Mouse (Mus musculus) spleen, postnatal 36 days (tissue): ENCODE measurements around the gene Evi2.

Experiments used
- DNase-seq, 2 experiments: peaks; one replicate each; pipeline ENCODE4 v3.0.0; 2022; ENCODE audit warnings: low spot score in 2 of 2, mixed read lengths in 1 of 2

Evi2 gene

DNA sequence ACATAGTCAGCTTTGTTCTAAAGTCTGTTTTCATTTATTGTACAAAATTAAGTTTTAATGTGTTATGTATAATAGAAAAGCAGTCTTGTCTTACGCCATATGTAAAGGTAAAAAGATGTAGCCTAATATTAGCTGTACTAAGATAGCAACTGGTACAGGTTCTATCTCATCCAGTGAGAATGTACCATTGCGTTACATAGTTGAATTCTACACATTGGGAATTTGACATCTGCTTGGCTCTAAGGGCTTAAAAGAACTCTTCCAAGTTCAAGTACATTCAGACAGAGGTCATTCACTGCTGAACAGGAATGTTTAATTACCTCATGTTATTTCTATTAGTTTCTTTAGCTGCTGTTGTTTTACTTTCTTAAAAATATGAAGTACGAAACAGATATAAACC lies 3.8 kb downstream of the Evi2 start:
- DNase-seq, result no peak

DNA sequence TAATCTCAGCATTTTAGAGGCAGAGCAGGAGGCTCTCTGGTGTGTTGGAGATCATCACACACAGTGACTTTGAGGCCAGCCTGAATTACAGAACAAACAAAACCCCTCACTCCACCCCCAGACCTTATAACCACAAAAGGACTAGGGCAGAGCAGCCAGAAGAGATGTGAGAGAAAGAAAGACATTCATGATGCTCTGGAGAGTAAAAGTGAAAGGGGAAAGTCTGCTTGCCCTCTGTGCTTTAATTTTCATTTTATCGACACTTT lies 6.1 kb downstream of the Evi2 start:
- peak in 1 of 2 experiments; percentile 35 for DNase-seq

DNA sequence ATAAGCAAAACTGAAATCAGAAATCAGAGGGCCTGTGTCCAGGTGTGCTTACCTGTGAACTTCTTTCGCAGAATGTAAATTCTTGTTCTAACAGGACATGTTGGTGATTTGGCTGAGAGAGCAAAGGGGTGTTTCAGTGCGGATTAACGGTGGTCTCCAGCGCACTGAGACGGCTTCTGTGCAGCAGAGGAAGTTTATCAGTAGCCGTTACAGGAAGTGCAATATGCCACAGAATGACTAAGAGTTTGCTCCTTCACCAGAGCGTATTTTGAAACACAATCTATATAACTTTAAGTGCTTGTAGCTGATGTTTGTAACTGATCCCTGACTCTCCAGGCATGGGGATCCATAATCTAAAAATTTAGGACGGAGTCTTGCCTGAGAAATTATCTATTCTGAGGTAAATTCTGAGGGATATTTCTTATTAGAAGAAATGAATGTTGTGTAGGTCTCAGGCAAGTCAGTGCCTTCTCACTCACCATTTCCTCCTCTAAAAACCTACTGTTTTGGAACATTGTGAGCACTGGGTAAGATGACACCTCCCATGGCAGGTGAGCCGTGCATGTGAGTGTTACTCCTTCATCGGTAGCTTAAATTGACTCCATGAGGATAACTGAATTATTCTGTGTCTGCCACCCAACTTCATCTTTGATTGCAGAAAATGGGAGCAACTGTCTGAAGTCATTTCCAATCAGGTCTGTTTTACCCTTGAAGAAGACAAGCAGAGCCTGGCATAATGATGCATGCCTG lies 6.7 kb downstream of the Evi2 start, which contains the start of gene Evi2b:
TSS of gene Evi2b (minus strand) at position 203 of the 750 bp plus-strand sequence.
- peak; percentile 71 to 75 for DNase-seq

GRCm38 (mm10) chr11:79522944-79523343 lies 7.4 kb downstream of the Evi2 start:
- DNase-seq, result no peak

- DNase-seq, result peak; percentile 36 to 37
Measured at GRCm38 (mm10) chr11:79521930-79522329, 8.5 kb downstream of the Evi2 start.

- no peak for DNase-seq
Measured at GRCm38 (mm10) chr11:79520772-79521171, 9.6 kb downstream of the Evi2 start.

DNA sequence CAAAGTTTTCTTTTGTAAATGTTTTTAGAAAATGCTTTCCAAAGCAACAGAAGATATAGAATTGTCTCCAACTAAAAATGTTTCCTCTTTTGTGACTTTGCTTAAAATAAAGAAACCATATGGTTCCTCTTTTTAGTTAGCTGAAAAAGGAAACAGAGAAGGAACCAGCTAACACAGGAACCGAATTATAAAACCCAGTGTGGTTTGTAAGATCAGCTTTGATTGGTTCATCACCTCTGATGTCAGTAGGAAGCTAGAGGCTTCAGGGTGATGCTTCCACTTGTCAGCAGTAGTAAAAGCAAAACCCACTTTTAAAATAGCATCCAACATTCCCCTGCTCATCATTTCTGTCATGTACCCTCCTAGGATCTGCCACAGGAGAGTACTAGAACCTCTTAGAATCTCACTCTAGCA lies 10.5 kb downstream of the Evi2 start:
- DNase-seq, result peak; percentile 83 to 85

- DNase-seq, result no peak
Measured at GRCm38 (mm10) chr11:79519299-79519698, 11.1 kb downstream of the Evi2 start.

GRCm38 (mm10) chr11:79515798-79516197 lies 14.6 kb downstream of the Evi2 start:
- DNase-seq, result no peak

- no peak for DNase-seq
Measured at GRCm38 (mm10) chr11:79515331-79515730, 15.1 kb downstream of the Evi2 start.

DNA sequence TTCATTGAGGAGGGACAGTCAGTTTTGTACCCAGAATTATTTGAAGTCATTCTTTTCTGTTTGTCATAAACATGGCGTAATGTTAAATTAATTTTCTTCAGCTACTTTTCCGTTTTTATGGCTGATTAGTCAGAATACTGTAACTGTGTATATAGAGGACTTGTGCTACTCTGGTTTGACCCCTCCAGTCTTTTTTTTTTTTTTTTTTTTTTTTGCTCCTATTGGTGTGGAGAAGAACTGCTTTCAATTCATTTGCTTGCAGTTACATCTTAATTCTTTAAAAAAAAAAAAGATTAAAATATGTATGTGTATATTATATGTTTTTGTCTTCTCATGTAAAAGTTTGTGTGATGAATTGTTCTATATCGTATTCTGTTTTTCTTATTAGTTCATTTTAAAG lies 18.4 kb downstream of the Evi2 start:
- DNase-seq, result no peak

GRCm38 (mm10) chr11:79504506-79504905 lies 25.9 kb downstream of the Evi2 start:
- DNase-seq, result no peak

DNA sequence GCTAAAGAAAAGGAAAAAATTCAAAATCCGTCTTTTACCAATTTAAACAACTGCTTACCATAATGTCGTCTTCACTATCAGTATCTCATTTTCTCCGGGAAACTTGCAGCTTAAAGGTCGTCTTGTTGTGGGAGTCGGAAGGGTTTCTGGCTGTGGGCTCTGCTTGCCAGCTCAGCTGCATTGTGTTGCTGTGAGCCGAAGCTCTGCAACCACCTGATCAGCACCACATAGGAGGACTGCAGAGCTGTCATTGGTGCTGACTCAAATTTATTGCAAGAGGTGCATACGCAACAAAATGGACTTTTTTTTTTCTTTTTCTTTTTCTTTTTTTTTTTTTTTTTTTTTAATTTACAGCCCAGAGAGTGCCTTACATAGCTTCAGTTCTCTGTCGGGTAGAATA lies 26.5 kb downstream of the Evi2 start, which contains the start of gene Omg:
TSS of gene Omg (minus strand) at position 240 of the 400 bp plus-strand sequence.
- no peak for DNase-seq

- no peak for DNase-seq
Measured at GRCm38 (mm10) chr11:79502917-79503316, 27.5 kb downstream of the Evi2 start.

DNA sequence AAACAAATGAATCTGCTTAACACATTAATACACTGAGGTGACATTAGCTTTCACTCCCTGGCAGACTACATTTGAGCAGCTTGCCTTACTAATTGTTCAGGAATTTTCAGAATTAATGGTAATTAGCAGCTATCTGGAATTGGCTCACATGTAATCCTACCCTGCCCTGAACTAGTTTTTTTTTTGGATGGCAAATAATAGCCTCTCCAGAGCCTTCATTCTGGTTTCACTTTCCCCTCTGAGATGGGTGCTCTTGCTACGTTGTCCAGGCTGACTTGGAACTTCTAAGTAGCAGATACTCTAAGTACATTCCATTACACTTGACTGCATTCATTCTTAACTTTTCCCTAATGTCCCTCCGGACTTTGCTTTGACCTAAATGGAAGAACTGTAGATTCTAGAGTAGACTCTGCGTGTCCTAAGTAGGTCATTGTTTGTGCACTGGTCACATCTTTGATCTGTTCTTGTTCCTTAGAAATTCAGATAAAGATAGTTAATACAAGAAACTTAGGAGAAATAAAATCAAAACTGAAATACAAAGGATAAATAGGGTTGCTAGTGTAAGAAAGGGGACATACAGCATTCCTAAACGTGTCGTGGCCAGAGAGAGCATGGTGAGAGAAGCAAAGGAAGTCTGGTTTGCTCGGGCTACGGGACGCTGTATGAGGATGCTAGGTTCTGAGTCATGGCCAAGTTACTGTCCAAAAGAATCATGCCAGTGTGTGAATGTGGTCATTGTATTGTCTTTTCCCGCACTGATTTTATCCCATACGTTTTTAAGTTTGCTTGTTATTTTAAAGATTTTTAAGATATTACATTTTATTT lies 35.2 kb downstream of the Evi2 start:
- no peak for DNase-seq

DNA sequence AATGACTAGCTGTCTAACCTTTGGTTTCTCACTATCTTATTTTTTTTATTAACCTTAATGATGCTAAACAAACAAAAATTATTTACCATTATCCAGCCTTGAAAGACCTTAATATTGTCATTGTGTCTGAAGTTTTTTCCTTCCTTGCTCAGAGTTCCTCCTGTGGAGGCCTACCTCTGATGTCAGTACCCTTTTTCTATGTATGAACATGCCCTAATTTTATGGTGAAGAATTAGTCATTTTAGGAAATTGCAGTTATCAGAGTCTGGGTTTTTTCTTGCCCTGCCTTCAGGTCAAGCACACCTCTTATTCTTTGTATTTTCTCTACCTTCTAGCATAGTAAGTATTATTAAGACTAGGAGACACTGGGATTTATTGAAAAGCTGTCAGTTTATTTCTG lies 45.7 kb downstream of the Evi2 start:
- DNase-seq, result no peak

DNA sequence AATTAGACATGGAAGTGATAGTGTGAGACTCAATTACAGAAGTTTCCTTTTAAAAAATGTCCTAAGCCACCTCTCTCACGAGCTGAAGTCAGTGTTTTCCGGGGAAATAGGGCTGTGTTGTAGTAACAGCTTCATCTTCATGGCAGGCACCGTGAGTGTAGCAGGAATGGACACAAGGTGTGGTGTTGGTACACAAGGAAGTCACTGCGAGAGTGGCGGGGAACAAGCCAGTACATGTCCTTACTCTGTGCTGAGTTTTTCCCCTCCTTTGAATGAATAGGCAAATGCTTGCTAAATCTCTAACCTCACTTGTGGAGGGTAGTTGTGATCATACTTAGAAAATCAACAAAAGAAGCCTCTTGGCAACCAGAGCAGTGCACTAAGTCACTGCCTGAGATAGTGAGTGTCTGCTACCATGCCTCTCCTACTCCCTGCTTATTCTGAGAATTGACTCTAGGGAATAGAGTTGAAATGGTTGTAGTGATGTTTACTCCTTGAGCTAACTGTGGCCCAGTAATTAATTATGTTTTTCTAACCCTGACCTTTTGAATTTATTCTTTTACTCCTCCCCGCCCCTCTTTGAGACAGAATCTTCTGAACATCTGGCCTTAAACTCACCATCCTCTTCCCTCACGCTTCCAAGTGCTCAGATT lies 46.4 kb downstream of the Evi2 start:
- no peak for DNase-seq

GRCm38 (mm10) chr11:79483392-79483791 lies 47.0 kb downstream of the Evi2 start:
- DNase-seq, result no peak

DNA sequence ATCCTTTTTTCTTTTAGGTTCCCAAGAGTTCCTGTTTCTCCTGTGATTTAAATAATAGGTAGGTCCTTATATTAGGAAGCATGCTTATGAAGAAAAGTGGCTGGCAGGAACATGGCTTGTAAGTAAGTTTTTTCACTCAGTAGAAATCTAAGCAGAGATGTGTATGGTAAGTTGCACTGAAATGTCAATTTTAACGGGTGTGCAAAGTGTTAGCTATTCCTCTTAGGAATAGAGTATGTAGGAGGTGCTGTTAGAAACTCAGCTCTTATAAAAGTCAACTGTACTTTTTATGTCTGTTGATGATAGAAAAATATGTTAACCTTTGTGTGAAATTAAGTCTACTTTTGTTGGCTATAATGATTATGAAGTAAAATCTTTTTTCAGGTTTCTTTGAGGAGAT lies 62.3 kb downstream of the Evi2 start:
- DNase-seq, result no peak
